Mouse (Mus musculus) layer of hippocampus, adult 9-10 months (tissue): Measurements from ENCODE around the gene Nme2.
A peak's percentile ranks its signal among the peaks of the same experiment; 100 is the strongest.

ENCODE experiments used
- DNase-seq: peaks from one replicate; pipeline ENCODE4 v3.0.0; 2022; ENCODE audit warnings: low spot score

The Nme2 gene

DNA sequence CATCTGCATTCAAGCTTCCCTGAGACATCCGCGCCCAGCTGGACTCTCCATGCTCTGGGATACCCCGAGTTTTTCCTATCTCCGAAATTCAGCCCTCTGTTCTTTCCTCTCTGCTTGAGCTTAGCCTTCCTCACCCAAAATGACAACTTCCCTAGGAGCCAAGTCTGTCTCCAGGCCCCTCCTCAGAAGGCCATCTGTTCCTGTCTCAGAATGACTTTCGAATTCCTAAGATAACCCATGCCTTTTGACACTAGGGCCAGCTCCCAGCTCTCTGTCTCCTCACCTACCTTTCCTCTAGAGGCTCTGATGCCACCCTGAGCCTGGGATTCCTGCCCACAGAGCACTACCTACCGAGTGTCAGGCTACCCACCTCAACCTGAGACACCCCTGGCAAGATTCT, at the start of gene Nme2:
TSS of gene Nme2 (minus strand) at position 101 of the 400 bp plus-strand sequence.
- no peak for DNase-seq

DNA sequence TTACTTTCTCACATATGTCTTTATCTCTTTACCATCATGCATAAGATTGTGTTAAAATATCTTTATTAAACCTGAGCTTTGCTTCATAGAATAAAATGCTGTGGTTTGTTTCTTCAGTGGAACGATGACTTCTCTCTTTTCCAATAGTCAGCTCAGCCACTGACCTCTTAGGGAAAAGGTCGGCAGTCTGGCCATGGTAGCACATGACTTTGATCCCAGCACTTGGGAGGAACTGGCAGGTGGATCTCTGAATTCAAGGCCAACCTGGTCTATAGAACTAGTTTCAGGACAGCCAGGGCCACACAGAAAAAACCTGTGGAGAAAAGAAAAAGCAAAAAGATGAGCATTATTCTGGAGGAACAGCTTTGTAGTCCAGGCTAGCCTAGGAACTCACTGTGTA, 47.3 kb upstream of the Nme2 start:
- no peak for DNase-seq

DNA sequence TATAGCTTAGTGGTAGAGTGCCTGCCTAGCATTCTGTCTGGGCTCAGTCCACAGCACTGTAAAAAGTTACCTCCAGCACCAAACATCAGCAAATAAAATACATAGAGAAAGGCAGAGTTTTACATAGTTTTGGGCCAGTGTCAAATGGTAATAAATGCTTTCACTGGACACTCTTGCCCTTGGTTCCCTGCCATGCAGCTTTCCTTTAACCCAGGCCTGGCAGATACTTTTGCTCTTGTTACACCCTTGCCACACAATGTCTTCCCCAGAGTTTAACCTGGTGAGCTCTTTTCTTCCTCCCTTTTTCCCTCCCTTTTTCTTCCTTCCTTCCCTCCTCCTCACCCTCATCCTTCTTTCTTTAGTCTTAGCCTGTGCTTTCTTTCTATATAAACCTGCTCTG, 43.2 kb upstream of the Nme2 start:
- no peak for DNase-seq

DNA sequence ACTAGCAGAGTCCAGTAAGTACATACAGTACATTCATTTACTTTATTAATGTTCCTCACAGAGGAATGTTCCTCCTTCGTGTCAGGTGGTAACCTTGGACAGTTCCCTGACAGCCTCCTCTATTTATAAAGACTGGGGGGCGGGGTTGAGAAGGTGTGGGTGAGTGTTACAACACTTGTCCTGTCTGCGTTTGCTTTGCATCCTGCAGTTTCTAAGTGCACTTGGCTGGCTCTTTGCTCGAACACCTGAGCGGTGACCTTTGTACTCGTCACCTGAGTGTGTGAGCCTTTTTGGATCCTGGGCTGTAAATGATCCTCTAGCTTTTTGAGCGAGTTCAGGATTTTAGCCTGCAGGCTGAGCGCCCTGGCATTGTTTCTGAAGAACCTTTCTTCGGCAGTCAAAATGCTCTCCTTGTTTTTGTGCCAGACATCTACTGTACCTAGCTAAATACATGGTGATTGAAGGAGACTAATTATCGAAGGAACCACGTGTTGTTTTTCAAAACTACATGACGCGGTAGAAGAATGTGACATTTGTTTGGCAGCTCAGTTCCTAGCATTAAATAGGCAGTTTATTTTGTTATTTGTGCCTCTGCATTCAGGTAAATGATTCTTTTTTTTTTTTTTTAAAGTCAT, 41.2 kb upstream of the Nme2 start:
- DNase-seq, result no peak

DNA sequence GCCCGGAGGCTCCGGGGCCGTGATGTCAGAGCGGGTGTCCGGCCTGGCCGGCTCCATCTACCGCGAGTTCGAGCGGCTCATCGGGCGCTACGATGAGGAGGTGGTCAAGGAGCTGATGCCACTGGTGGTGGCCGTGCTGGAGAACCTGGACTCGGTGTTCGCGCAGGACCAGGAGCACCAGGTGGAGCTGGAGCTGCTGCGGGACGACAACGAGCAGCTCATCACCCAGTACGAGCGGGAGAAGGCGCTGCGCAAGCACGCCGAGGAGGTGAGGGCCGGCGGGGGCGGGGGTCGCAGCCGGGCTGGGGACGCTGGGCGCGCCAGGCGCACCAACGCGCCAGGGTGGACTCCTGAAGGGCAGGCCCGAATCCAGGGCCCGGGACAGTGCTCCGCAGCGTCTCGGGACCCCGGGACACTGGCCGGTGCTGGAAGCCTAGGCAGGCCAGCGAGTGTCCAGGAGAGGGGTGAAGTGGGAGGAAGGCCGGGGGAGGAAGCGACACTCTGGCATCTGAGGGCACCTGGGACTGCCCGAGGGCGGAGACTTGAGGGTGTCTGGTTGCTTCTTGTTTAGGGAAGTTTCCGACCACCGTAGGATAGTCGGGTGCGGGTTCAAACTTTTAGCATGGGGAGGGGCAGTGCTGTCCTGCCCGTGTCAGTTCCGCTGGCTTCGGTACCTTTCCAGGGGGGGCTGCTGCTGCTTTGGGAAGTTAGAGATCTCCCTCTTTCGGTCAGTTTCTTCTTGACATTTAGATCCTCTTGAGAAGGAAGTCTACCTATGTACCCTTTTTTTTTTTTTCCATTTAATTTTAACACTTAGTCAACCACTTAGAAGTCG, 40.5 kb upstream of the Nme2 start:
- DNase-seq, result peak; percentile 17

DNA sequence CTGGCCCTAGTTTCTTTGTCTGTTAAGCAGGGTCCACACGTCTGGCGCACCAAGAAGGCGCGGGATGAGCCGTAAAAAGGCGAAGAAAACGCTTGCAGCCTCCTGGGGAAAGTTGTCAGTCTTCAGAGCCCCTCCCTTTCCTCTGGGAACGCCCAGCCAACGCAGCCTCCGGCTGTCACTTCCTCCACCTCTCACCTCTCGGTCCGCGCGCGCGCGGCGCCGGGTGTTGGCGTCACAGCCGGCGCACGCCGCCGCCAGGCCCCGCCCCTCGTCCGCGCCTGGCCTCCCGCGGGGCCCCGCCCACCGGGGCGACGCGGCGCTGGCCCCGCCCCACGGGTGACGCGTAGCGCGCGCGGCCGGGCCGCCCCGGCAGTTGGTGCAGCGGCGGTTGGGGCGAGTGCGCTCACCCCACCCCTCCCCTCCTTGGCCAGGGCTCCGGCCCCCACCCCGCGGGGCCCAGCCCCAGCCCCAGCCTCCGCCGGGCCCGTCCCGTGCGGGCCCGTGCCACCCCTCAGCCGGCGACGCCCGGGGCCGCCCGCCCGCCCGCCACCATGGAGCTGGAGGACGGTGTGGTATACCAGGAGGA, 39.8 kb upstream of the Nme2 start, which contains the start of gene Spag9:
TSS of gene Spag9 (plus strand) at position 372 of the 586 bp plus-strand sequence.
- peak; percentile 67 for DNase-seq

DNA sequence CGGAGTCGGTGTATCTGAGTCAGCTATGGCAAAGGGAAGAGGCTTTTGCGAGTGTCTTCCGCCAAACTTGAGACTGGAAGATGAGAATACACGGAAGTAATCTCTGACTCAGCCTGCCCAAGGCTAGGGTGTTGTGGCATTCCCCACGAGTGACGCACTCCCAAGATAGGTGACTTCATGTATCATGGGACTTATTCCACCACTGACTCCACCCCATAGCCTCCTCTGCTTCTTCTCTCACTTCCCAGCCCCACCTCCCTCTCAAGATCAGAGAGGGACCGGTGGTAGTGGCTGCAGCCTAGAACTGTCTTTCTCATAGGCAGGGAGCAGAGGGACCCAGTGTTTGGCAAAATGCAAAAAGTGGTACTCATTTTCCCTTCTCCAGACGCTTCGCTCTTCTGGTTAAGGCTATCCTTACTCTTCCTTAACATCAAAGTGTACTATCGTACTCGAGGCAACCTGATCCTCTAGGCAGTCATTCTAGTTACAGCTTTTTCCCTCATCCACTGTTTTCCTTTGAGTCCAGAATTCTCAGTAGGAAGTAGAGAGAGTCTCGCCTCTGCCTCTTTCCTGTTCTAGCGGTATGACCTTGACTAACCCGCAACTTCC, 39.2 kb upstream of the Nme2 start:
- DNase-seq, result peak; percentile 72

DNA sequence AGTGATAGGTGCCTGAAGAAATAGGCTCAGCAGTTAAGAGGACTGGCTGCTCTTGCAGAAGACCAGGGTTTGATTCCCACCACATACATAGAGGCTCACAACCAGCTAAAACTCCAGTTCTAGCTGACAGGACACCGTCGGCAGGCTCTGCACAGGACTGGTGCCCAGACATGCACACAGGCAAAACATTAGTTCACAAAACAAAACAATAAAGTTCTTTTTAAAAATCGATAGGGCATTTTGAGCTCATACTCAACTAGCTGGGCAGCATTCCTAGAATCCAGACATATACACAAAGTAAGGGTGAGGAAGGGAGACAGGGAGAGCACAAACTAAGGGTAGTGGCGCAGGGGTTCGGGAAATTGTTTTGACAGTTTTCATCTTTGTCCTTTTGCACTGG, 38.5 kb upstream of the Nme2 start:
- no peak for DNase-seq

DNA sequence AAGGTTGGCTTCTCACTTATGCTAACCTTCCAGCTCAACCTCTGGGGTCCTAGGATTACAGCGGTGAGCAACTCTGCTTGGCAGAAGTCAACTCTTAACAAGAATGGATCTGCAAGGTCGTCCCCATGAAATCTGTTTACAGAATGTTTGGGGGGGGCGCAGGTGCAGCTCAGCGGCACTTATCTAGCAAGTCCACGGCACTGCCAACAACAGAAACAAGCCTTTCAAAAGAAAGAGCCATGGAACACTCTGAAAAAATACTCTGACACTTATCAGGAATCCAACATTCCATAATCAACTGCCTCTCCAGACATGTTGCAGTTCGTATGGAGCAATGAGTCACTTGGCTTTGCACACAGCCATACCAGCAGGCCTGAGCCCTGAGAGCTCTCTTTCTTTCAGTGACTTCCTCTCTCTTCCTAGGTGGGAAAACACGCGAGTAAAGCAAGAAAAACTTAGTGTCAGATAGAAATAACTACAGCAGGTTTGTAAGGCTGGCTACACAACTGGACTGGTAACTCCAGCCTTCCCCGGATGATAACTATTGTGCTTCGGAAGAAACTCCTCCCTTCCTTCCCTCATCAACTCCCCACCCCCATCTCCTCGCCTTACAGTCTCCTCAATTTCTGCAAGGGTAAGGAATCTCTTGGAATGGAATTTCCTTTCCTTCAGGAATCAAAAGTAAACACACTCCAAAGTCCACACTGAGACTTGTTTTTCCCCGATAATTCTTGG, 32.4 kb upstream of the Nme2 start:
- DNase-seq, result no peak

DNA sequence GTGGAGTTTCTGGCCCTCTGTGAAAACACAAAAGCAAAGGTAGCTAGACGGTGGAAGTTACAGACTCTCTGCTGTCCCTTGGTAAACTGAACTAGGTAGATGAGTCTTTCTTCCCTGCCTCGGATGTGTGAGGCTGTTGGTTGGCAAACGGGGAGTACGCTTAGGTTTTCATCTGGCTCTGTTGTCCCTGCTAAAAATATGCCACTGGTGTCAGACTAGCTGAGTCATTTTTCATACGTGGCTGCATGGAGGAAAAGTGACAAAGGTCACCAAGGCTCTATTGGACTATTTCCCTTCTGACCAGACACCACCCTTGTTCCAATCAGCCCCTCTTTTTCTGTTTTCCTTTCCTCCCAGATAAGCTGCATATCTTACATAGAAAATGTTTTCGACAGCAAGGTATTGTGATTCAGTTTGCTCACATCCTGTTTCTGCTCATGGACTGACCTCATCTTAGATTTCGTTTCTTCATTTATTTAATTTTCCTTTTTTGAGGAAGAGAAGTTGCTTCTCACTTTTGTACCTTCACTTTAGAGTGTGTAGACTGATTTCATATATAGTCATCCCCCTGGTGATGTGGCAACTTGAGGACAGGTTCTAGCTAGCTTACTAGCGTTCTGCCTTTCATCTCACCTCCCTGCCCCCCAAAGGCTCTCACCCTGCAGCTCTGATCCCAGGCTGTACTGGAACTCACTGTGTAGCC, 31.7 kb upstream of the Nme2 start:
- DNase-seq, result no peak

DNA sequence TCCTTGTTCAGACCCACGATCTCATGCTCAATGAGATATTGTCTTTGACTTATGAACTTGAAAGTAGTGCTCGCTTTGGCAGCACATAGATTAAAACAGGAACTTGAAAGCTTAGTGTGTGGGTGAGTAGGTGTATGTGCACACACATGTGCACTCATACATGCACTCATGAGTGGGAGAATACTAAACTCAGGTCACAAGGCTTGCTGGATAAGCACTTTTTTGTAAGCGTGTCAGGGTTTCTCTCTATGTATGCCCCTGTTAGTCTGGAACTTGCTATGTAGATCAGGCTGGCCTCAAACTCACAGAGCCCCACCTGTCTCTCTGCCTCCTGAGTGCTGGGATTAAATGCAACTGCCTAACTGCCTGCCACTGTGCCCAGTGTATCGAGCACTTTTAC, 31.0 kb upstream of the Nme2 start:
- no peak for DNase-seq

DNA sequence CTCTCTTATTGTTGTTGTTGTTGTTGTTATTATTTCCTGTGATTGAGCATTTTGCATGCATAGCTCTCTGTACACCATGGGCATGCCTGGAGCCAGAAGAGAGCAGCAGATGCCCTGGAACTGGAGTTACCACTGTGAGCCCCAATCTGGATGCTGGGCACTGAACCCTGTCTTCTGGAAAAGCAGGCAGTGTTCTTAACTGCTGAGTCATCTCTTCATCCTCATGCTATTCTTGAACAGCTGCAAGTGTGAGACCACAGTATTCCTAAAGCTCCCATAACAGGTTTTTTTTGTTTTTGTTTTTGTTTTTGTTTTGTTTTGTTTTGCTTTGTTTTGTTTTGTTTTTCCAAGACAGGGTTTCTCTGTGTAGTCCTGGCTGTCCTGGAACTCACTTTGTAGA, 30.2 kb upstream of the Nme2 start:
- DNase-seq, result no peak

DNA sequence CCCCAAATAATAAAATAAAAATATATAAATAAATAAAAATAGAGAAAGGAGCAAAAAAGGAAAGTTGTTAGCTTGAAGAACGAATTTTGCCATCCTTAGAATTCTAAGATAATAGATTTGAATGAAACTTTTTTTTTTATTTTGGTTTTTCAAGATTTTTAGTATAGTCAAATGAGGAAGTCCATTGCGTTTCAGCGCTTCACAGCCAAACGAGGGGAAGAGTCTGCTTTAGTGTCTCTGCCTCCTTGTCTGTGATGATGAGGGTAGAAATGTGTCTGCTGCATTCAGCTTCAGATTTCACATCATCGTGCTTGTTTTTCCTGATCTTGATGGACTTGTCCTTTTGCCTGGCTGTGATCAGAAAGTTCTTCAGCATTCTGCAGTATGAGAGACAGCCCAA, 29.2 kb upstream of the Nme2 start:
- DNase-seq, result no peak

DNA sequence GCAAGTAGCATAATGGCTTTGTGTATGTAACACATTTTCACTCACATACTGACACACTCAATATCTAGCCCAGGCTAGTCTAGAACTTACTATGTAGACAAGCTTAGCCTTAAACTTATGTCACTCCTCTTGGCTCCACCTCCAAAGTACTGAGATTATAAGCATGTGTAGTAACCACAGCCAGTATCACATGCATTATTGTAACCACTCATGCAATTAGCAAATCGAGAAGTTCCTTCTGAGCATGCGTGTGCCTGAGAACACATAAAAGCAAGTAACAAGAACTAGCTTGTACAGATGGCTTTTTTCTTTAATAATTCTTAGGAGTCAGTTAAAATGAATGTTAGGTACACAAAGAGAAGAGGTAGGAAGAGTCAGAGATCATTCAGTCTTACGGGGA, 28.6 kb upstream of the Nme2 start:
- DNase-seq, result no peak

DNA sequence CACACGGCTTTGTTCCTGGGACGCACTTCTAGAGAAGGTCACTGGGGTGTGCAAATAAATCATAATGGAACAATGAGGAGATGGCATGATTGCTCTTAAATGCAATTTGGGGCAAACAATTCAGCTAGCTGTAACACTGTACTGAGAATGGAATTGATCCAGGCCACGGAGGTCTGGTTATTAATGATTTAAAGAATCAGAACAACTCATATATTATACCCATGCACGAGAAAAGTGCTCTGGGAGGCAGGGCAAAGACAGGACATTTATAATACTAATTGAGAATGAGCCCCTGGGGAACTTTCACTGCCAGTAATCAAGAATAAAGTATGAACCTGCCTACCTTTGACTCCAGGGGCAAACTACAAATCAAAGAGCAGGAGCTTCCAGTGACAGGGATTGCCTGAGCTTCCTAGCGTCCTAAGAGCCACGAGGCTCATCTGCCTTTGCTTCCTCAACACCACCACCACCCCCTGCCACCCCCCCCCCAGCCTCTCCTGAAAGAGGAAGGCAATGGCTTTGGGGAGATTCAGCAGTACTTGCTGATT, 23.5 kb upstream of the Nme2 start:
- DNase-seq, result no peak

DNA sequence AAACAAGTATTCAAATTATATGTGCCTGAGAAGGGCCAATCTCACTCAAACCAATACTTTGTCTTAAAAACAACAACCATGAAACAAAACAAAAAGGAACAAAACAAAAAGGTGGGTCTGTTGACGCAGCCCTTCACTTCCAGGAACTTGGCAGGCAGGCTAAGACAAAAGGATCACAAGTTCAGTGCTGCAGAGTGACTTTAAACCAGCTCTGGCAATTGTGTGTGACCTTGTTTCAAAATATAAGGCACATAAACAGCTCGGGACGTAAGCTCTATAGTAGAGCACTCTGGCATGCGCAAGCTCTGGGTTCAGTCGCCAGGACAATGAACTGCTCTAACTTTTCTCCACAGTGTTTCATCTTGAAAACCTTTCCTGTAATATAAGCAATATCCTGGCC, 16.9 kb upstream of the Nme2 start:
- no peak for DNase-seq

DNA sequence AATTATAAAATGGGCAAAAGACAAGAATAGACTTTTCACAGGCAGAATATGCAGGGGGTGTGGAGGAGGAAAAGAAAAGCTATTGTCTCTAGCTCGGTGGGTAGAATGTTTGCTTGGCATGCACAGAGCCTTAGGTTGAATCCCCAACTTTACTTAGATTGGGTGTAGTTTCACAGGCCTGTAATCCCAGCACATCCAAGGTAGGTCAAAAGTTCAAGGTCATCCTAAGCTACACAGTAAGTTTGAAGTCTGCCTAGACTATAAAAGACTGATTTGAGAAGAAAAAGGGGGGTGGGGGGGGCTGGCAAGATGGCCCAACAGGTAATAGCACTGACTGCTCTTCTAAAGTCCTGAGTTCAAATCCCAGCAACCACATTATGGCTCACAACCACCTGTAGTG, 13.7 kb upstream of the Nme2 start:
- DNase-seq, result no peak

DNA sequence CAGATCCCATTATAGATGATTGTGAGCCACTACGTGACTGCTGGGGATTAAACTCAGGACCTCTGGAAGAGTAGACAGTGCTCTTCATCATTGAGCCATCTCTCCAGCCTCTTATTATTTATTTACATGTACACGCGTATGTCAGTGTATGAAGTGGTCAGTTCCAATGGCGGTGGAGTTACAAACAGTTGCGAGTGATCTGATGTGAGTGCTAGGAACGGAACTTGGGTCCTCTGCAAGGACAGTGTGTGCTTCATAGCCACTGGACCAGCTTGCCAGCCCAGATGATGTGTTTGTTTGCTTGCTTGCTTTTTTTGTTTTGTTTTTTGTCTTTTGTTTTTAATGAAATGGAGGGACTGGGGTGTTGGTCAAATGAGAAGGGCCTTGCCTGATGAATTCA, 13.1 kb upstream of the Nme2 start:
- no peak for DNase-seq

DNA sequence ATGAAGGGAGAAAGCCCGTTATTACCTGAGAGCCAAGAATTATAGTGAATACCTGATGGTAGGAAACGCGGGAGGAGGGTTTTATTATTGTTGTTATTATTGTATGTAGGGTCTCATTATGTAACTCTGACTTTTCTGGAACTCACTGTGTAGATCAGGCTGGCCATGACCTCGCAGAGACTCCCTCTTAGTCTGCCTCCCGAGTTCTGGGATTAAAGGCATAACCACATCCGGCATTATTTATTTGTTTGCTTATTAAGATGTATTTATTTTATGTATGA, 12.7 kb upstream of the Nme2 start:
- no peak for DNase-seq

DNA sequence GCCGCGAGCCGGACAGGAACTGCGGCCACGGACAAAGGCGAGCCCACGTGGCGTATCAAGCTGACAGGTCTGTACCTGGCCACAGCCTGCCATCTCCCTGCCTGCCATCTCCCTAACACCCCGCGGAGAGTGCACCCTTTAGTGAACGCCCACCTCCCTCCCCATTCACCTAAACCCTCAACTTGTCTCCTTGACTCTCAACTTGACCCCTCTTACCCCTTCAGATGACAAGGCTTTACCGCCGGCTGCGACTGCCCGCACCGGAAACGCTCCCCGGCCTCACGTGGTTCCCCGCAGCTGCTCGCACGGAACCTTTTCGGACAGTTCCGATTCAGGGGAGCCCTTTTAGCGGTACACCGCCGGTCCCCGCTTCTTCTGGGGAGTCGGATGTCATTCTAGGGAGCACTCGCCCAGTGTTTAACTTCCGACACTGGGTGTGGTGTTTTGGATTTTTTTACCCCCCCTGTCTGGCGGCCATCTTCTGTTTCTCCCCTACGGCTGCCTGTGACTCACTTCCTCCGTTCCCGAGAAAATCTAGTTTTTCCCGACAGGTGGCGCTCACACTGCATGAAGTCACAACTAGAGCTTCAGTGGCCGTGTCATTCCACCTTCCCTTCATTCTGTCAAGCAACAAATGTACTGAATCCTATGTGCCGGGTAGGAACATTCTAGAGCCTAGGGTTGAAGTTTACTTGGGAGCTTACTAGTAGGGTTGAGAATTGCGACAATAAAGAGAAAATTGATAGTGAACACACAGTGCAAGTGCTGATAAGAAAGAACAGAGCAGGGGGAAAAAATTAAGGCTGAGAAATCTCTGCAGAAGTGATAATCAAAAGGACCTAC, 12.2 kb upstream of the Nme2 start, which contains the start of the genes Gm20390 and Nme1:
TSS of gene Gm20390 (minus strand) at position 289 of the 843 bp plus-strand sequence.
TSS of gene Nme1 (minus strand) at position 517 of the 843 bp plus-strand sequence.
- peak; percentile 99 for DNase-seq
